Mouse (Mus musculus) bone marrow, adult 2 months (tissue): ENCODE measurements around the gene Lrrc7. TPM values are rescaled to one million over a fixed set of nuclear protein-coding genes. Genes with fewer than 3 reads are reported as not detected.

ENCODE experiments used
- H3K27ac ChIP-seq: fragments of 200-500 bp; 2 replicates; pipeline ENCODE4 v1.5.1; 2012; ENCODE audit warnings: low read depth, mild to moderate bottlenecking, control low read depth, inconsistent platforms, low read length; ENCODE audit not compliant: control insufficient read depth, poor library complexity, insufficient read depth
- H3K4me1 ChIP-seq: fragments of 200-500 bp; 2 replicates; pipeline ENCODE4 v1.6.1; 2011; ENCODE audit warnings: low read length; ENCODE audit not compliant: control insufficient read depth, insufficient read depth
- H3K4me3 ChIP-seq: fragments of 200-500 bp; replicated peaks from 2 replicates; pipeline ENCODE3; 2011; ENCODE audit warnings: mild to moderate bottlenecking, low read depth, low read length, control low read depth; ENCODE audit not compliant: control insufficient read depth
- CTCF ChIP-seq: fragments of 200-500 bp; IDR thresholded peaks from 2 replicates; pipeline ENCODE4 v1.5.1; 2011; ENCODE audit warnings: low read length, control low read depth; ENCODE audit not compliant: control insufficient read depth, insufficient read depth
- POLR2A ChIP-seq: fragments of 200-500 bp; IDR thresholded peaks from 2 replicates; pipeline ENCODE4 v1.6.1; 2011; ENCODE audit warnings: low read depth, mild to moderate bottlenecking, control low read depth, low read length, borderline replicate concordance; ENCODE audit not compliant: control insufficient read depth
- WGBS: fragments of 180-500 bp; shearing (Covaris S2); methylation state at CpG from one replicate; pipeline ENCODE4 v1.1.7; 2018; 5-methylcytosine and 5-hydroxymethylcytosine counted together
- polyA plus RNA-seq: library from polyadenylated mRNA; stranded (reverse); fragments of >200 nt; gene quantifications from 2 replicates; pipeline ENCODE4 v1.2.4, GENCODE M21; 2011; ENCODE audit warnings: low replicate concordance; ENCODE audit not compliant: missing spikeins, insufficient read depth, insufficient read length

The Lrrc7 gene
- polyA plus RNA-seq, 1 experiment: not detected

DNA sequence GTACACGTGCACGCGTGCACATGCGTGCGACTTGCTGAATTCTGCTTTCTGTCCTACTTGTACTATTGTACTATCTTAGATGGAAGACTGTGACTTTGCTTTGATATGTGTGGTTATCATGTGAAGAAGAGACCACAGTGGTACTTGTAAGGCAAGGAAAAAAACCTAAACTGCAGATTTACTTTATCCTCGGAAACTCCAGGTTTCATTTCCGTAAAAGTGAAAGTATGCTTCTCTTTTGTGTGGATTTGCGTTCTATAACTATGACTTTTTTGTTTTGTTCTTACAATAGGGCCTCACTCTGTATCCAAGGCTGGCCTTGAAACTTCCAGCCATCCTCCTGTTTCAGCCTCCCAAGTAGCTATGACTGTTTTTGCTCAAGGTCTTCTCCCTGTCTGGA is 392.8 kb downstream of the Lrrc7 start:
- TF ChIP-seq POLR2A (no peak), CTCF (no peak)
- Histone ChIP-seq H3K27ac (no peak overlapping the region), H3K4me3 (no peak overlapping the region), H3K4me1 (no peaks in the 10 kb centered on the region)
- WGBS: 94% methylated on average over 8 of the region's 8 CpGs

- TF ChIP-seq CTCF: no peak
- no peak for TF ChIP-seq POLR2A
- H3K27ac ChIP-seq: no peak overlapping the region
- no peaks in the 10 kb centered on the region for H3K4me1 ChIP-seq
- WGBS: 77% methylated on average over 4 of the region's 4 CpGs
- H3K4me3 ChIP-seq: no peak overlapping the region
Measured at GRCm38 (mm10) chr3:158168454-158168853, 393.6 kb downstream of the Lrrc7 start.

GRCm38 (mm10) chr3:158165004-158165403 is 397.0 kb downstream of the Lrrc7 start:
- H3K4me1 ChIP-seq: no peaks in the 10 kb centered on the region
- H3K27ac ChIP-seq: no peak overlapping the region
- H3K4me3 ChIP-seq: no peak overlapping the region
- TF ChIP-seq CTCF: no peak
- TF ChIP-seq POLR2A: no peak

- TF ChIP-seq CTCF (no peak), POLR2A (no peak)
- Histone ChIP-seq H3K4me3 (no peak overlapping the region), H3K4me1 (no peaks in the 10 kb centered on the region), H3K27ac (no peak overlapping the region)
- WGBS: 77% methylated on average over 5 of the region's 5 CpGs
Measured at GRCm38 (mm10) chr3:158164452-158164851, 397.6 kb downstream of the Lrrc7 start.

DNA sequence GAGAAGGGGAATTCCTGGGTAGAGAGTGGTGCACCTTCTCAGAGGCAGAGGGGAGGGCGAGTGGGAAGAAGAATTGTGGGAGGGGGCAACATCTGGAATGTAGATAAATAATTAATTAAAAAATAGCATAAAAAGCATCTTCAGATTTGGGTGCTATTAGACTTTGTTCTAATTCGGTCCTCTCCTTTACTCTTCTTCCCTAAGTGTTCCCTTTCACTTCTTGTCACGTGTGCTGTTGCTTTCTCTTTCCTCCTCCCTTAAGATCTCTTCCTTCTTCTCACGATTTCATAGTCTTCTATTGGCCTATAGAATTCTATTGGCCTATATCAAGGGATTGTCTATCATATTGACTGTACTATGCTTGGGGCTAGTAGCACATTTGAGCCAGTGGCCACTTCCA is 398.9 kb downstream of the Lrrc7 start:
- TF ChIP-seq CTCF (no peak), POLR2A (no peak)
- no peak overlapping the region for H3K27ac ChIP-seq
- no peaks in the 10 kb centered on the region for H3K4me1 ChIP-seq
- H3K4me3 ChIP-seq: no peak overlapping the region
- WGBS: 70% methylated on average over 4 of the region's 4 CpGs

DNA sequence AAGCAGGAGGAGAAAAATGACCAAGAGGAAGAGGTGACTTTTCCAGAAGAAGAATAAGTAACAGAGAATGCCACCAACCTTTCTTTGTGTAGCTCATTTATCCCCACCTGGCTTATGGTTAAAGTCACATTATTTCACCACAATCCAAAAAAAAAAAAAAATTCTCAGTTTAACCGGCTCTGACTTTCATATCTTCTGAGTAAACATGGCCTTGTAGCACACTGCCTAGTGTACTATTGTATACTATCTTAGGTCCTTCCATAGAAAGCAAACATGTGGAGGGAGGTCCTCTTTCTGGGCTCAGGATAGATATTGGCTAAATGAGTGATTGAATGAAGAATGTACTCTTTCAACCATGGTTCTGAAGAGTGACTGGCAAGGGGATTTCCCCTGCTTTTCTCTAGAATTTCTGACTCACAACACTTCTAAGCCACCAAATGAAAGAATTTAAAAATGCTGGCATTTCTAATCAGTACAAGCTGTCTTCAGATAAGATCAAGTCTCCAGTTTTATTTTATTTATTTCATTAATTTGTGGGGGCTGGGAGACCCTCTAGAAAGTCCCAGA is 400.0 kb downstream of the Lrrc7 start:
- Histone ChIP-seq H3K4me1 (no peaks in the 10 kb centered on the region), H3K4me3 (no peak overlapping the region), H3K27ac (no peak overlapping the region)
- WGBS: 76% methylated on average over 1 of the region's 1 CpGs
- TF ChIP-seq CTCF: no peak
- no peak for TF ChIP-seq POLR2A

DNA sequence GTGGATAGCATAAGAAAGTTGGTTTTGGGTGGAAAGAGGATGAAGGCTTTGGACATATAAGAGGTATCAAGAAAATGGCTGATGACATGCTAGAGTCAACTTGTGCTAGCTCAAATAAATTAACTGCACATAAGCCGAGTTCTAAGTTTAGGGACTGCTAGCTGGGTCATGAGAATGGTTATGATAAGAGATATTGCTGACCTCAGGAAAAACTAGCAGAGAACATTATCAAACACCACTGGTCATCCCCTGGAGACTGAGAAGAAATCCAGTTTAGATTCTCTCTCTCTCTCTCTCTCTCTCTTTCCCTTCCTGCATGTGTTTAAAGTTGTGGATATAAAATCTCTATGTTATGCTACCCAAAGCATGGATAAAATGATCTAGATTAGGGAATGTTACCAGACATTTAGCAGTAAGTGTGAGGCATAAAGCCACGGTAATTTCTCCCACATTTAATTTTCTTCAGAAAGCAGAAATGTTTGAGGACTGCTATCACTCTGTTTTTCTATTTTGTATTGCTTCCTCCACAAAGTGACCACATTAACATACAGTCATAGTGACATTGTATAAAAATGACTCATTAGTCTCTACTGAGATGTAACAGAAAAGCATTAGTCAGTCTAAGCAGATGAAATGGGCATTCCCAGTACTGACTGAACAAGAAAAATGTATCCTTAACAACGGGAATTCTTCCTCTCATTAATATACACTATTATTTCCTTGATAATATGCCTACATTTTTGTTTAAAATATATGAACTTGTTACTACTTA is 406.3 kb downstream of the Lrrc7 start:
- no peak overlapping the region for H3K27ac ChIP-seq
- 61% methylated on average over 3 of the region's 3 CpGs for WGBS
- no peaks in the 10 kb centered on the region for H3K4me1 ChIP-seq
- TF ChIP-seq CTCF: no peak
- no peak for TF ChIP-seq POLR2A
- no peak overlapping the region for H3K4me3 ChIP-seq

DNA sequence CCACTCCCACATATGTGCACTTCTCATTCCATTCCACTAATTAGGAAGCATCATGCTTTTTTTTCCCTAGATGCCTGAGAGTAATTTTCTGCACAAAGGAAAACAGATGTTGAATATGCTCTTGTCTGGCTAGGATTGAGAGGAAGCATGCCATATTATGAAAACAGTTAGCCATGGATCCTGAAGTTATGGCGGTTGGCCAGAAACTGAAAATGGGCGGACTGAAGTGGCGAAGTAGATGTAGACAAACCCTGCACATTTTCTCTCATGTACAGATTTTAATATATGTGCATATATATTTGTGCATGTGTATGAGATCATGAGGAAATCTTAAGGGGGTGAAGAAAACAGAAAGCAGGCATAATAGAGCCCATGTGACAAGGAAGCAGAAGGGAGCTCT is 407.9 kb downstream of the Lrrc7 start:
- no peak for TF ChIP-seq POLR2A
- TF ChIP-seq CTCF: no peak
- H3K4me1 ChIP-seq: no peaks in the 10 kb centered on the region
- H3K4me3 ChIP-seq: no peak overlapping the region
- 89% methylated on average over 3 of the region's 3 CpGs for WGBS
- H3K27ac ChIP-seq: no peak overlapping the region

DNA sequence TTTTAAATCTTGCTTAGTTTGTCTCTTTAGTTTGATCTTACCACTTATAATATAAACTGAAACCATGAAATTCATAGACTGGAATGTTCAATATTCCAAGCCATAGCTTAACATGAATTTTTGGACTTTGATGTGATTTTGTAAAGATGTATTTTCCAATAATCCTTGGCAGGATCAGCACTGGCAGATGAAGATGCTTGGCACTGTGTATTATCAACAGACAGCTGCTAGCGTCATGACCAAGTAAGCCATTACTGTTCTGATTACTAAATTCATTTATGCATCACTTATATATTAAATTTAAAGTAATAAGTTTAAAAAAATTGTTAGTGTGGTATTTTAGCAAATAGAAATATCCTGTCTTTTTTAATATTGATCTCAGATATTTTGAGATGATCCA is 413.0 kb downstream of the Lrrc7 start:
- Histone ChIP-seq H3K4me3 (no peak overlapping the region), H3K4me1 (no peaks in the 10 kb centered on the region), H3K27ac (no peak overlapping the region)
- TF ChIP-seq POLR2A: no peak
- TF ChIP-seq CTCF: no peak
- 69% methylated on average over 1 of the region's 1 CpGs for WGBS
